Mouse (Mus musculus): ENCODE data around the gene Mettl25. TPM values are rescaled to one million over a fixed set of nuclear protein-coding genes. Genes with fewer than 3 reads are reported as not detected.

Mettl25 gene
- total and polyA plus RNA-seq, 3 experiments: 6.6 to 11.7 (median 7.8) TPM

- TF ChIP-seq RCOR1 (conservative IDR thresholded peaks at IDR 0.05; ENCODE audit: low read depth, low read length): no peak
- TF ChIP-seq TBP (conservative IDR thresholded peaks at IDR 0.05; ENCODE audit: low read depth, low read length): no peak
- TF ChIP-seq USF2 (conservative IDR thresholded peaks at IDR 0.05; ENCODE audit: low read depth, low read length): no peak
- no peak for TF ChIP-seq CHD2 (IDR thresholded peaks at IDR 0.05; ENCODE audit: low read length)
- Histone ChIP-seq H3K27me3 (replicated peaks) (no peaks in the 10 kb centered on the region), H3K79me2 (replicated peaks; ENCODE audit: control insufficient read depth, extremely low read depth, insufficient read depth, poor library complexity, severe bottlenecking) (no peaks in the 10 kb centered on the region), H3K36me3 (replicated peaks in 1 of 2; ENCODE audit: control insufficient read depth in 1 of 2, insufficient read depth in 1 of 2, low read length in 1 of 2) (peaks cover 0 to 5% of the 10 kb centered on the region in 2 experiments), H3K4me1 (ENCODE audit: control insufficient read depth in 1 of 2, insufficient read depth in 2 of 2) (peaks cover 0 to 8% of the 10 kb centered on the region in 2 experiments; a peak in 1 of 4 replicates), H3K9me3 (replicated peaks; ENCODE audit: low read length) (no peaks in the 10 kb centered on the region), H3K27ac (ENCODE audit: insufficient read depth, low read depth) (no peak overlapping the region), H3K4me3 (replicated peaks in 1 of 3; ENCODE audit: low read depth in 2 of 3, low read length in 2 of 3, poor library complexity in 1 of 3) (no peak overlapping the region), H3K4me2 (ENCODE audit: insufficient read depth, low read depth, poor library complexity, severe bottlenecking) (no peak overlapping the region), H3K9ac (ENCODE audit: insufficient read depth, low read depth) (no peak overlapping the region)
- dilution Hi-C loops (cut with MboI; ENCODE audit: extremely low pct_ligation_motif_present, extremely low pct_unique_long_range_greater_than_20kb, low sequenced_read_pairs) (no loop called here), in situ Hi-C loops (cut with MboI; ENCODE audit: low pct_ligation_motif_present, low pct_unique_long_range_greater_than_20kb, low sequenced_read_pairs) (no loop called here)
- no peak for DNase-seq (ENCODE audit: extremely low read depth)
Measured at GRCm38 (mm10) chr10:105760460-105760859, 80.7 kb downstream of the Mettl25 start.

- no peak for DNase-seq (ENCODE audit: extremely low read depth)
Measured at GRCm38 (mm10) chr10:105760046-105760445, 81.1 kb downstream of the Mettl25 start.

GRCm38 (mm10) chr10:105753831-105754605 is 87.2 kb downstream of the Mettl25 start:
- no peaks in the 10 kb centered on the region for H3K27me3 ChIP-seq (replicated peaks)
- TF ChIP-seq ZNF384 (IDR thresholded peaks at IDR 0.05; ENCODE audit: low read depth, low read length) (no peak), ZMIZ1 (IDR thresholded peaks at IDR 0.05; ENCODE audit: low read depth, low read length) (no peak), CHD2 (IDR thresholded peaks at IDR 0.05; ENCODE audit: low read length) (no peak), TBP (conservative IDR thresholded peaks at IDR 0.05; ENCODE audit: low read depth, low read length) (no peak), NRF1 (IDR thresholded peaks at IDR 0.05; ENCODE audit: low read depth, low read length) (no peak), MEF2A (IDR thresholded peaks at IDR 0.05; ENCODE audit: borderline replicate concordance, low read depth, low read length) (no peak), RCOR1 (conservative IDR thresholded peaks at IDR 0.05; ENCODE audit: low read depth, low read length) (no peak), MXI1 (IDR thresholded peaks at IDR 0.05; ENCODE audit: low read depth, low read length) (no peak), USF2 (conservative IDR thresholded peaks at IDR 0.05; ENCODE audit: low read depth, low read length) (no peak), CTCF (conservative IDR thresholded peaks at IDR 0.05 in 1 of 2, IDR thresholded peaks at IDR 0.05 in 1 of 2; ENCODE audit: low read depth in 2 of 2, low read length in 2 of 2) (no peak), E2F4 (IDR thresholded peaks at IDR 0.05; ENCODE audit: insufficient replicate concordance, low read depth, low read length) (no peak), CHD1 (IDR thresholded peaks at IDR 0.05; ENCODE audit: low read depth, low read length) (no peak), SIN3A (IDR thresholded peaks at IDR 0.05; ENCODE audit: low read length) (no peak), MAZ (IDR thresholded peaks at IDR 0.05; ENCODE audit: low read depth, low read length) (no peak)
- no peak overlapping the region for H3K27ac ChIP-seq (ENCODE audit: insufficient read depth, low read depth)
- H3K79me2 ChIP-seq (replicated peaks; ENCODE audit: control insufficient read depth, extremely low read depth, insufficient read depth, poor library complexity, severe bottlenecking): no peaks in the 10 kb centered on the region
- no peaks in the 10 kb centered on the region for H3K4me1 ChIP-seq (ENCODE audit: control insufficient read depth in 1 of 2, insufficient read depth in 2 of 2)
- H3K36me3 ChIP-seq (replicated peaks in 1 of 2; ENCODE audit: control insufficient read depth in 1 of 2, insufficient read depth in 1 of 2, low read length in 1 of 2): no peaks in the 10 kb centered on the region
- no peaks in the 10 kb centered on the region for H3K9me3 ChIP-seq (replicated peaks; ENCODE audit: low read length)
- no peak overlapping the region for H3K4me2 ChIP-seq (ENCODE audit: insufficient read depth, low read depth, poor library complexity, severe bottlenecking)
- in situ Hi-C loops (cut with MboI; ENCODE audit: low pct_ligation_motif_present, low pct_unique_long_range_greater_than_20kb, low sequenced_read_pairs): no loop called here
- DNase-seq (ENCODE audit: extremely low read depth): no peak
- H3K4me3 ChIP-seq (replicated peaks in 1 of 3; ENCODE audit: low read depth in 2 of 3, low read length in 2 of 3, poor library complexity in 1 of 3): no peak overlapping the region
- H3K9ac ChIP-seq (ENCODE audit: insufficient read depth, low read depth): no peak overlapping the region
- dilution Hi-C loops (cut with MboI; ENCODE audit: extremely low pct_ligation_motif_present, extremely low pct_unique_long_range_greater_than_20kb, low sequenced_read_pairs): no loop called here

More at GRCm38 (mm10) chr10:105760046-105760445, 81.1 kb downstream of the Mettl25 start:
- H3K4me1 ChIP-seq (ENCODE audit: control insufficient read depth in 1 of 2, insufficient read depth in 2 of 2): peaks cover 0 to 8% of the 10 kb centered on the region in 2 experiments; a peak in 1 of 4 replicates
- no peaks in the 10 kb centered on the region for H3K27me3 ChIP-seq (replicated peaks)
- in situ Hi-C loops (cut with MboI; ENCODE audit: low pct_ligation_motif_present, low pct_unique_long_range_greater_than_20kb, low sequenced_read_pairs): no loop called here
- H3K4me3 ChIP-seq (replicated peaks in 1 of 3; ENCODE audit: low read depth in 2 of 3, low read length in 2 of 3, poor library complexity in 1 of 3): no peak overlapping the region
- TF ChIP-seq RCOR1 (conservative IDR thresholded peaks at IDR 0.05; ENCODE audit: low read depth, low read length) (no peak), MYC (IDR thresholded peaks at IDR 0.05; ENCODE audit: low read depth, low read length) (no peak), GABPA (IDR thresholded peaks at IDR 0.05; ENCODE audit: insufficient replicate concordance, low read depth, low read length) (no peak), MAX (IDR thresholded peaks at IDR 0.05; ENCODE audit: low read length) (no peak), SIN3A (IDR thresholded peaks at IDR 0.05; ENCODE audit: low read length) (no peak), JUND (conservative IDR thresholded peaks at IDR 0.05; ENCODE audit: low read depth, low read length) (no peak), RAD21 (IDR thresholded peaks at IDR 0.05; ENCODE audit: low read depth, low read length) (no peak), MEF2A (IDR thresholded peaks at IDR 0.05; ENCODE audit: borderline replicate concordance, low read depth, low read length) (no peak), SMC3 (IDR thresholded peaks at IDR 0.05; ENCODE audit: low read depth, low read length) (no peak), JUN (IDR thresholded peaks at IDR 0.05; ENCODE audit: insufficient read depth, low read depth, low read length) (no peak), MAZ (IDR thresholded peaks at IDR 0.05; ENCODE audit: low read depth, low read length) (no peak), ZMIZ1 (IDR thresholded peaks at IDR 0.05; ENCODE audit: low read depth, low read length) (no peak), USF2 (conservative IDR thresholded peaks at IDR 0.05; ENCODE audit: low read depth, low read length) (no peak)
- no peaks in the 10 kb centered on the region for H3K9me3 ChIP-seq (replicated peaks; ENCODE audit: low read length)
- H3K36me3 ChIP-seq (replicated peaks in 1 of 2; ENCODE audit: control insufficient read depth in 1 of 2, insufficient read depth in 1 of 2, low read length in 1 of 2): peaks cover 0 to 5% of the 10 kb centered on the region in 2 experiments
- H3K4me2 ChIP-seq (ENCODE audit: insufficient read depth, low read depth, poor library complexity, severe bottlenecking): no peak overlapping the region
- H3K9ac ChIP-seq (ENCODE audit: insufficient read depth, low read depth): no peak overlapping the region
- dilution Hi-C loops (cut with MboI; ENCODE audit: extremely low pct_ligation_motif_present, extremely low pct_unique_long_range_greater_than_20kb, low sequenced_read_pairs): no loop called here
- no peaks in the 10 kb centered on the region for H3K79me2 ChIP-seq (replicated peaks; ENCODE audit: control insufficient read depth, extremely low read depth, insufficient read depth, poor library complexity, severe bottlenecking)
- no peak overlapping the region for H3K27ac ChIP-seq (ENCODE audit: insufficient read depth, low read depth)
